Mouse (Mus musculus) telencephalon, adult 2 months (tissue): ENCODE measurements around the gene Slc24a2.

Source experiments
- DNase-seq: peaks from one replicate; pipeline ENCODE4 v3.0.0-alpha.2; 2011; ENCODE audit warnings: low read depth, low spot score

The Slc24a2 gene

GRCm38 (mm10) chr4:87047131-87047530 is 183.1 kb downstream of the Slc24a2 start:
- no peak for DNase-seq

- no peak for DNase-seq
Observed at GRCm38 (mm10) chr4:87043296-87043695, 187.0 kb downstream of the Slc24a2 start.

GRCm38 (mm10) chr4:87041412-87041997 is 188.8 kb downstream of the Slc24a2 start:
- DNase-seq: peak; percentile 79

- no peak for DNase-seq
Observed at GRCm38 (mm10) chr4:87037592-87037991, 192.7 kb downstream of the Slc24a2 start.

- DNase-seq: no peak
Observed at GRCm38 (mm10) chr4:87036507-87036906, 193.8 kb downstream of the Slc24a2 start.

GRCm38 (mm10) chr4:87035701-87036100 is 194.6 kb downstream of the Slc24a2 start:
- DNase-seq: peak; percentile 96

GRCm38 (mm10) chr4:87032632-87033031 is 197.6 kb downstream of the Slc24a2 start:
- DNase-seq: no peak

GRCm38 (mm10) chr4:87031076-87031475 is 199.2 kb downstream of the Slc24a2 start:
- DNase-seq: no peak

GRCm38 (mm10) chr4:87026311-87027151 is 203.7 kb downstream of the Slc24a2 start:
- no peak for DNase-seq

GRCm38 (mm10) chr4:87024556-87024955 is 205.7 kb downstream of the Slc24a2 start:
- no peak for DNase-seq

- no peak for DNase-seq
Observed at GRCm38 (mm10) chr4:87021542-87021941, 208.7 kb downstream of the Slc24a2 start.

- DNase-seq: no peak
Observed at GRCm38 (mm10) chr4:87019486-87020105, 210.7 kb downstream of the Slc24a2 start.

GRCm38 (mm10) chr4:87018073-87018997 is 211.9 kb downstream of the Slc24a2 start:
- DNase-seq: no peak

- DNase-seq: no peak
Observed at GRCm38 (mm10) chr4:87017464-87017863, 212.8 kb downstream of the Slc24a2 start.

- no peak for DNase-seq
Observed at GRCm38 (mm10) chr4:87015746-87016145, 214.5 kb downstream of the Slc24a2 start.

GRCm38 (mm10) chr4:87013721-87014620 is 216.3 kb downstream of the Slc24a2 start:
- no peak for DNase-seq

- DNase-seq: no peak
Observed at GRCm38 (mm10) chr4:86992470-86992869, 237.8 kb downstream of the Slc24a2 start.

GRCm38 (mm10) chr4:86989301-86989700 is 241.0 kb downstream of the Slc24a2 start:
- no peak for DNase-seq

GRCm38 (mm10) chr4:86987846-86988245 is 242.4 kb downstream of the Slc24a2 start:
- DNase-seq: no peak

- no peak for DNase-seq
Observed at GRCm38 (mm10) chr4:86977272-86977671, 253.0 kb downstream of the Slc24a2 start.
